Mouse (Mus musculus): Measurements from ENCODE around the gene Sos2. TPM values are rescaled to one million over a fixed set of nuclear protein-coding genes. Genes with fewer than 3 reads are reported as not detected.

Sos2 gene
- polyA plus RNA-seq, 1 experiment from 2014 or later: 12.9 TPM

DNA sequence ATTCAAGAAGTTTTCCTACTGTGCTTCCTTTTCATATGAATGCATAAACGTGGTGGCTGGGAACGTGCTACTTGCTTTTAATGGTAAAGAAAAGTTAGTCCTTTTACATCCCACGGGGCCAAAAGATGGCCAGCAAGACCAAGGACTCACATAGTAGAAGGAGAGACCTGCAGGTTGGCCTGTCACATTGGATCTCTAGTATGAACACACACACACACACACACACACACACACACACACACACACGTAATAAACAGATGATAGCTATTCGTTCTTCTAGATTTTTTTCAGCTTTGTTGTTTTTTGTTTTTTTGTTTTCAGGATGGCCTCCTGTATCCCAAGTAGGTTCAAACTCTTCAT, 98.4 kb downstream of the Sos2 start:
- Histone ChIP-seq H3K9ac (ENCODE audit: low read depth, low read length) (peak overlapping the region; percentile 86; the same call in 1 of the 2 replicates), H3K4me1 (ENCODE audit: control insufficient read depth, insufficient read depth, low read length) (peaks cover 17% of the 10 kb centered on the region), H3K27me3 (ENCODE audit: control insufficient read depth, insufficient read depth, low read depth, low read length) (no peaks in the 10 kb centered on the region), H3K4me3 (ENCODE audit: low read depth, low read length) (peak overlapping the region; percentile 72), H3K27ac (ENCODE audit: low read length) (peak overlapping the region; percentile 88), H3K36me3 (ENCODE audit: control insufficient read depth, insufficient read depth, low read length) (peaks cover 28% of the 10 kb centered on the region), H3K4me2 (ENCODE audit: low read length) (peak overlapping the region; percentile 50), H3K9me3 (replicated peaks; ENCODE audit: control insufficient read depth, low read length, poor library complexity, severe bottlenecking) (no peaks in the 10 kb centered on the region)
- peak; percentile 46; the same call in 1 of the 2 replicates for ATAC-seq
- WGBS: 40% methylated on average over 5 of the region's 5 CpGs

DNA sequence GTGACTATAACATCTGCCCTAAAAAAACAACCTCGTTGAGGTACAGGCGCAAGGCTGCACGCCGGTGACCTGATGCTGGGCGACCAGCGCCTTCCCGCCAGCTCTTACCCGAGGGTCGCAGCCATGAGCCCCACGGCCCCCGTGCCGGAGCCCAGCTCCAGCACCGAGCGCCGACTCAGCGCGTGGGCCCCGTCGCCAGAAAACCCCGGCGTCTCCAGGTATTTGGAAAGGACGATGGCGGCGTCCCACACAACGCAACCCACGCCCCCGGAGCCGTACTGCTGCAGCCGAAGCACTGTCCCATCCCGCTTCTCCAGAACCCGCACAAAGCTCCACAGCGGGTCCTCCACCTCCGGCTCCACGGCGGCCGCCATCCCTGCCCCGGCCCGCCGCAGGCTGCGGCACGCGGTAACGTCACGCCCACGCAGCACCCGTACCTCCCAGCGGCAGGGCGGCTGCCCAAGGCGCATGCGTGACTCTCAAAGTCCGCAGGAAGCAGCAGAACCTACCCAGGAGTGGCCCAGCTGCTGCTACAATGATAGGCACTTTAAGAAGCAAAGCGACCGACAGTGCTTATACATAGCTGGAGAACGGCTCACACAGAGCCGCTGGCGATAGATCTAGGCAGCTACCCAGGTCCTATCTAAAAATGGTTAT, 98.9 kb downstream of the Sos2 start, which contains the start of gene Vcpkmt:
Gene Vcpkmt (minus strand): TSS at position 416 of the 657 bp plus-strand sequence.
- peak within 1 kb of the TSS; percentile 86 for H3K9ac ChIP-seq (ENCODE audit: low read depth, low read length)
- peak within 1 kb of the TSS; percentile 50 for H3K4me2 ChIP-seq (ENCODE audit: low read length)
- peak within 1 kb of the TSS; percentile 88 for H3K27ac ChIP-seq (ENCODE audit: low read length)
- no peaks in the 10 kb centered on the region for H3K9me3 ChIP-seq (replicated peaks; ENCODE audit: control insufficient read depth, low read length, poor library complexity, severe bottlenecking)
- no peaks in the 10 kb centered on the region for H3K27me3 ChIP-seq (ENCODE audit: control insufficient read depth, insufficient read depth, low read depth, low read length)
- peaks cover 32% of the 10 kb centered on the region for H3K36me3 ChIP-seq (ENCODE audit: control insufficient read depth, insufficient read depth, low read length)
- peak; percentile 97 for ATAC-seq
- H3K4me3 ChIP-seq (ENCODE audit: low read depth, low read length): peak within 1 kb of the TSS; percentile 72
- peaks cover 17% of the 10 kb centered on the region for H3K4me1 ChIP-seq (ENCODE audit: control insufficient read depth, insufficient read depth, low read length)
- WGBS: under 1% methylated on average over 56 of the region's 56 CpGs

GRCm38 (mm10) chr12:69582216-69582612, 99.4 kb downstream of the Sos2 start:
- Histone ChIP-seq H3K36me3 (ENCODE audit: control insufficient read depth, insufficient read depth, low read length) (peaks cover 34% of the 10 kb centered on the region), H3K4me1 (ENCODE audit: control insufficient read depth, insufficient read depth, low read length) (peaks cover 17% of the 10 kb centered on the region), H3K9me3 (replicated peaks; ENCODE audit: control insufficient read depth, low read length, poor library complexity, severe bottlenecking) (no peaks in the 10 kb centered on the region), H3K27ac (ENCODE audit: low read length) (peak overlapping the region; percentile 88), H3K27me3 (ENCODE audit: control insufficient read depth, insufficient read depth, low read depth, low read length) (no peaks in the 10 kb centered on the region), H3K4me3 (ENCODE audit: low read depth, low read length) (peak overlapping the region; percentile 72), H3K9ac (ENCODE audit: low read depth, low read length) (peak overlapping the region; percentile 86), H3K4me2 (ENCODE audit: low read length) (peak overlapping the region; percentile 50)
- no peak for ATAC-seq
- 34% methylated on average over 9 of the region's 9 CpGs for WGBS

- ATAC-seq: no peak
- H3K36me3 ChIP-seq (ENCODE audit: control insufficient read depth, insufficient read depth, low read length): peaks cover 18% of the 10 kb centered on the region
- no peaks in the 10 kb centered on the region for H3K9me3 ChIP-seq (replicated peaks; ENCODE audit: control insufficient read depth, low read length, poor library complexity, severe bottlenecking)
These were observed 102.0 kb downstream of the Sos2 start for GRCm38 (mm10) chr12:69579623-69580022.

GRCm38 (mm10) chr12:69576120-69576627, 105.5 kb downstream of the Sos2 start:
- Histone ChIP-seq H3K4me3 (ENCODE audit: low read depth, low read length) (no peak overlapping the region), H3K27me3 (ENCODE audit: control insufficient read depth, insufficient read depth, low read depth, low read length) (no peaks in the 10 kb centered on the region), H3K4me1 (ENCODE audit: control insufficient read depth, insufficient read depth, low read length) (peaks cover 13% of the 10 kb centered on the region), H3K9me3 (replicated peaks; ENCODE audit: control insufficient read depth, low read length, poor library complexity, severe bottlenecking) (no peaks in the 10 kb centered on the region), H3K36me3 (ENCODE audit: control insufficient read depth, insufficient read depth, low read length) (peaks cover 15% of the 10 kb centered on the region), H3K9ac (ENCODE audit: low read depth, low read length) (no peak overlapping the region), H3K27ac (ENCODE audit: low read length) (no peak overlapping the region), H3K4me2 (ENCODE audit: low read length) (no peak overlapping the region)
- 87% methylated on average over 9 of the region's 9 CpGs for whole genome bisulfite sequencing
- ATAC-seq: 0 out of 2 replicates have a peak, but pooled peaks have one; percentile 7

More at GRCm38 (mm10) chr12:69579623-69580022, 102.0 kb downstream of the Sos2 start:
- peaks cover 19% of the 10 kb centered on the region for H3K4me1 ChIP-seq (ENCODE audit: control insufficient read depth, insufficient read depth, low read length)
- no peak overlapping the region for H3K9ac ChIP-seq (ENCODE audit: low read depth, low read length)
- no peak overlapping the region for H3K27ac ChIP-seq (ENCODE audit: low read length)
- H3K4me2 ChIP-seq (ENCODE audit: low read length): no peak overlapping the region
- 97% methylated on average over 5 of the region's 5 CpGs for WGBS
- no peaks in the 10 kb centered on the region for H3K27me3 ChIP-seq (ENCODE audit: control insufficient read depth, insufficient read depth, low read depth, low read length)
- no peak overlapping the region for H3K4me3 ChIP-seq (ENCODE audit: low read depth, low read length)

DNA sequence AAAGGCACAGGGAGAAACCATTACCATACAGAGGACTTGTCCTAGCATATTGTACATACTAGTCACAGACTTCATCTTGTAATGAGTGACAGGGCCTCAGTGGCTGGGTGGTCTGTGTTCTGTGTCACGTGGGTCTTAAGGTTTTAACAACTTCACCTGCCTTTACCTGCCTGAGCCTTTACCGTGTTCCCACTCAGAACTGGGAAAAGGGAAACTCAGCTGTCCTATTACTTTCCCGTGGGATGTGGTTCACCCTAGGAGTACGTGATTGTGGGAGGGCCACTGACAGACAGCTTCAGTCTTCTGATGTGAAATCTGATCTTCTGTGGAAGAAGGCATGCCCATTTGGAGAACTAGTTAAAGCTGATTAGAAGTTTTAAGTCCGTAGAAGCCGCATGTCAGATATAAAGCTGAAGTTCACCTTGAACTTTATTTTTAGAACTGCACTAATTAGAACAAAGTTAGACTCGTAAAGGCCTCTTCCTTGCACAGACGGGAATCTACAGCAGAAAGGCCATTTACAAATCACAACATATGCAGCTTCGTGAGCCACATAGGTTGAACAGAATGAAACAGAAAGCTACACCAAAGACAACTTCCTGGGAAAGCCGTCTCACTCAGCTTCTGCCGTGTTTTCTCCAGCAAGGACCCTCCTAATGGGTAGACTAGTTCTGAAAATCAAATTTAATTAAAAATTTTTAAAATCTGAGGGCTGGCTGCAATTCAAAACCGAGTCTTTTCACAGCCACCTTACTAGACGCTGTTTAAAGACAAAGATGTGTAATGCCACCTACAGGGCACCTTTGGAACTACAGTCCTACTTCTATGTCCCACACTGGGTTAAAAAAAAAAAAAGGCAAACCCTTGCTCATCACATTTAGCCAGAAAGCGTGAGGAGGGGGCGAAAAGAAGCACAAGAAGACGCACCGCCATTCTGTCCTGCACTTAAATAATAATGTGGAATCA, 107.5 kb downstream of the Sos2 start:
- Histone ChIP-seq H3K4me2 (ENCODE audit: low read length) (peak overlapping the region; percentile 40), H3K4me1 (ENCODE audit: control insufficient read depth, insufficient read depth, low read length) (peaks cover 7% of the 10 kb centered on the region; the same call in 1 of the 2 replicates), H3K36me3 (ENCODE audit: control insufficient read depth, insufficient read depth, low read length) (peaks cover 8% of the 10 kb centered on the region), H3K27me3 (ENCODE audit: control insufficient read depth, insufficient read depth, low read depth, low read length) (no peaks in the 10 kb centered on the region), H3K27ac (ENCODE audit: low read length) (no peak overlapping the region), H3K4me3 (ENCODE audit: low read depth, low read length) (peak overlapping the region; percentile 13; the same call in 1 of the 2 replicates), H3K9me3 (replicated peaks; ENCODE audit: control insufficient read depth, low read length, poor library complexity, severe bottlenecking) (no peaks in the 10 kb centered on the region), H3K9ac (ENCODE audit: low read depth, low read length) (peak overlapping the region; percentile 56)
- WGBS: 25% methylated on average over 17 of the region's 17 CpGs
- peak; percentile 77 for ATAC-seq

GRCm38 (mm10) chr12:69573271-69573670, 108.4 kb downstream of the Sos2 start:
- H3K4me1 ChIP-seq (ENCODE audit: control insufficient read depth, insufficient read depth, low read length): peaks cover 7% of the 10 kb centered on the region; the same call in 1 of the 2 replicates

GRCm38 (mm10) chr12:69569926-69570325, 111.7 kb downstream of the Sos2 start:
- H3K4me2 ChIP-seq (ENCODE audit: low read length): no peak overlapping the region
- 97% methylated on average over 3 of the region's 3 CpGs for WGBS
- no peak overlapping the region for H3K9ac ChIP-seq (ENCODE audit: low read depth, low read length)
- H3K9me3 ChIP-seq (replicated peaks; ENCODE audit: control insufficient read depth, low read length, poor library complexity, severe bottlenecking): no peaks in the 10 kb centered on the region
- H3K27ac ChIP-seq (ENCODE audit: low read length): no peak overlapping the region
- H3K4me3 ChIP-seq (ENCODE audit: low read depth, low read length): no peak overlapping the region
- H3K4me1 ChIP-seq (ENCODE audit: control insufficient read depth, insufficient read depth, low read length): peaks cover 7% of the 10 kb centered on the region; the same call in 1 of the 2 replicates
- ATAC-seq: no peak
- no peaks in the 10 kb centered on the region for H3K36me3 ChIP-seq (ENCODE audit: control insufficient read depth, insufficient read depth, low read length)
- no peaks in the 10 kb centered on the region for H3K27me3 ChIP-seq (ENCODE audit: control insufficient read depth, insufficient read depth, low read depth, low read length)

More at GRCm38 (mm10) chr12:69573271-69573670, 108.4 kb downstream of the Sos2 start:
- no peak overlapping the region for H3K9ac ChIP-seq (ENCODE audit: low read depth, low read length)
- no peak overlapping the region for H3K27ac ChIP-seq (ENCODE audit: low read length)
- no peaks in the 10 kb centered on the region for H3K9me3 ChIP-seq (replicated peaks; ENCODE audit: control insufficient read depth, low read length, poor library complexity, severe bottlenecking)
- no peak overlapping the region for H3K4me3 ChIP-seq (ENCODE audit: low read depth, low read length)
- H3K4me2 ChIP-seq (ENCODE audit: low read length): no peak overlapping the region
- ATAC-seq: no peak
- 94% methylated on average over 8 of the region's 8 CpGs for WGBS
- H3K27me3 ChIP-seq (ENCODE audit: control insufficient read depth, insufficient read depth, low read depth, low read length): no peaks in the 10 kb centered on the region
- H3K36me3 ChIP-seq (ENCODE audit: control insufficient read depth, insufficient read depth, low read length): peaks cover 6% of the 10 kb centered on the region; the same call in 1 of the 2 replicates

All from midbrain, embryonic 16.5 days (tissue).